Mouse (Mus musculus): Measurements from ENCODE around the gene Rnf227. TPM values are rescaled to one million over a fixed set of nuclear protein-coding genes. Genes with fewer than 3 reads are reported as not detected.
A peak's percentile ranks its signal among the peaks of the same experiment; 100 is the strongest.

Rnf227 gene
- polyA plus RNA-seq, 2 experiments: 0.66 to 0.74 TPM

DNA sequence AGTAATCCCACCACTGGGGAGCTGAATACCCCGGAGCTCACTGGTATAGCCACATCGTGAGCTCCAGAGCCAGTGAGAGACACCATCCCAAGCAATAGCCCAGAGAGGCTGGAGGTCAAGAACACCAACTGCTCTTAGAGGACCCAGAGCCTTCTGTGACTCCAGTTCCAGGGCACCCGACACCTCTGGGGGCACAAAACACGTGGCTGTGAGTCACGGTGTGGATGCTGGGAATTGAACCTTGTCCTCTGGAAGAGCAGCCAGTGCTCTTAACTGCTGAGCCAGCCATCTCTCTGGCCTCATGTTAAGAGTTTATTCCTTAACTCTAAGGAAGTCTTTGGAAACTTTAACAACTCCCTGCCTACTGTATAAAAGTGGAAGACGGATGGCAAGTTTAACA, 44.7 kb downstream of the Rnf227 start:
- Histone ChIP-seq H3K4me3 (ENCODE audit: insufficient read depth in 1 of 2, low read depth in 2 of 2, low read length in 2 of 2) (no peak overlapping the region), H3K36me3 (replicated peaks; ENCODE audit: control insufficient read depth, insufficient read depth, low read depth) (no peaks in the 10 kb centered on the region), H3K4me2 (ENCODE audit: low read depth) (no peak overlapping the region), H3K9ac (replicated peaks) (no peak overlapping the region), H3K4me1 (replicated peaks; ENCODE audit: control insufficient read depth in 2 of 2, insufficient read depth in 2 of 2, low read length in 1 of 2) (peaks cover 0 to 3% of the 10 kb centered on the region in 2 experiments; a peak in 2 of 4 replicates), H3K27ac (no peak overlapping the region), H3K9me3 (ENCODE audit: control insufficient read depth, low read length) (no peaks in the 10 kb centered on the region), H3K27me3 (ENCODE audit: control insufficient read depth, insufficient read depth, low read length) (no peaks in the 10 kb centered on the region)
- ATAC-seq (ENCODE audit: insufficient read depth) (no peak), DNase-seq (ENCODE audit: low read depth in 3 of 3, low spot score in 3 of 3) (no peak)
- TF ChIP-seq CTCF (IDR thresholded peaks at IDR 0.05; ENCODE audit: low read depth) (no peak), EP300 (IDR thresholded peaks at IDR 0.05; ENCODE audit: low read depth) (no peak)
- 64% methylated on average over 6 of the region's 6 CpGs for WGBS (ENCODE audit: insufficient replicate concordance)

DNA sequence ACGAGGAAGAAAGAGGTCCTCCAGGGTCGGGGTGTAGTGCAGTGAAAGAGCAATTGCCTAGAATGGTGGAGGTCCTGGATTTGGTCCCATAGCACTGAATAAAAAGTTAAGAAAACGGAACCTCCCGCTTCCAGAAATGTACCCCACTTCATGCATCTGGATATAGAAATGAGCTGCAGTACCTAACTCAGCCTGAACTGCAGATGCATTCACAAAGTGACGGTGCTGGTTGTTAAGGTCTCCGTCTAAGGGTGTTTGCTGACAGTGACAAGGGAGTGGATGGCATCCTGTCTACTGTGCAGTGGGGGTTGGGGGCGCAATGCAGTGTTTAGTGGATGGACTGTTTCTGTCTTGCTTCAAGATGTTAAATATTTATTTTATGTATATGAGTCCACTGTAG, 46.5 kb downstream of the Rnf227 start:
- Histone ChIP-seq H3K9ac (replicated peaks) (no peak overlapping the region), H3K27ac (no peak overlapping the region), H3K4me3 (ENCODE audit: insufficient read depth in 1 of 2, low read depth in 2 of 2, low read length in 2 of 2) (no peak overlapping the region), H3K4me1 (replicated peaks; ENCODE audit: control insufficient read depth in 2 of 2, insufficient read depth in 2 of 2, low read length in 1 of 2) (no peaks in the 10 kb centered on the region), H3K36me3 (replicated peaks; ENCODE audit: control insufficient read depth, insufficient read depth, low read depth) (no peaks in the 10 kb centered on the region), H3K9me3 (ENCODE audit: control insufficient read depth, low read length) (no peaks in the 10 kb centered on the region), H3K27me3 (ENCODE audit: control insufficient read depth, insufficient read depth, low read length) (no peaks in the 10 kb centered on the region), H3K4me2 (ENCODE audit: low read depth) (no peak overlapping the region)
- DNase-seq (ENCODE audit: low read depth in 3 of 3, low spot score in 3 of 3) (no peak), ATAC-seq (ENCODE audit: insufficient read depth) (no peak)
- 69% methylated on average over 7 of the region's 7 CpGs for WGBS (ENCODE audit: insufficient replicate concordance)
- TF ChIP-seq CTCF (IDR thresholded peaks at IDR 0.05; ENCODE audit: low read depth) (0 out of 2 replicates have a peak, but pooled peaks have one; percentile 17), EP300 (IDR thresholded peaks at IDR 0.05; ENCODE audit: low read depth) (no peak)

DNA sequence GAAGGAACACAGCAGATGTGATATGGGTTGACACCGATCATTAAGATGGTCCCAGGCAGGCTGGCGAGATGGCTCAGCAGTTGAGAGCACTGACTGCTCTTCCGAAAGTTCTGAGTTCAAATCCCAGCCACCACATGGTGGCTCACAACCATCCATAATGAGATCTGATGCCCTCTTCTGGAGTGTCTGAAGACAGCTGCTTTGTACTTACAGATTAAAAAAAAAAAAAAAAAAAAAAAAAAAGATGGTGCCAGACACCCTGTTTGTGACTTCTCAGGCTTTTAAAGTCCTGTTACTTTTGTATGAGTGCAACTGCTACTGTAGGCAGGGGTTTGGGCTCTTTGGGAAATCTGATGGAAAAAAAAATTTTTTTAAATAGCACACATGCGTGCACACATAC, 48.4 kb downstream of the Rnf227 start:
- Histone ChIP-seq H3K4me2 (ENCODE audit: low read depth) (no peak overlapping the region), H3K27ac (no peak overlapping the region), H3K4me1 (replicated peaks; ENCODE audit: control insufficient read depth in 2 of 2, insufficient read depth in 2 of 2, low read length in 1 of 2) (no peaks in the 10 kb centered on the region), H3K27me3 (ENCODE audit: control insufficient read depth, insufficient read depth, low read length) (no peaks in the 10 kb centered on the region), H3K4me3 (ENCODE audit: insufficient read depth in 1 of 2, low read depth in 2 of 2, low read length in 2 of 2) (no peak overlapping the region), H3K9ac (replicated peaks) (no peak overlapping the region), H3K36me3 (replicated peaks; ENCODE audit: control insufficient read depth, insufficient read depth, low read depth) (no peaks in the 10 kb centered on the region), H3K9me3 (ENCODE audit: control insufficient read depth, low read length) (no peaks in the 10 kb centered on the region)
- WGBS (ENCODE audit: insufficient replicate concordance): 88% methylated on average over 4 of the region's 4 CpGs
- TF ChIP-seq CTCF (IDR thresholded peaks at IDR 0.05; ENCODE audit: low read depth) (no peak), EP300 (IDR thresholded peaks at IDR 0.05; ENCODE audit: low read depth) (no peak)
- ATAC-seq (ENCODE audit: insufficient read depth): no peak
- no peak for DNase-seq (ENCODE audit: low read depth in 3 of 3, low spot score in 3 of 3)

DNA sequence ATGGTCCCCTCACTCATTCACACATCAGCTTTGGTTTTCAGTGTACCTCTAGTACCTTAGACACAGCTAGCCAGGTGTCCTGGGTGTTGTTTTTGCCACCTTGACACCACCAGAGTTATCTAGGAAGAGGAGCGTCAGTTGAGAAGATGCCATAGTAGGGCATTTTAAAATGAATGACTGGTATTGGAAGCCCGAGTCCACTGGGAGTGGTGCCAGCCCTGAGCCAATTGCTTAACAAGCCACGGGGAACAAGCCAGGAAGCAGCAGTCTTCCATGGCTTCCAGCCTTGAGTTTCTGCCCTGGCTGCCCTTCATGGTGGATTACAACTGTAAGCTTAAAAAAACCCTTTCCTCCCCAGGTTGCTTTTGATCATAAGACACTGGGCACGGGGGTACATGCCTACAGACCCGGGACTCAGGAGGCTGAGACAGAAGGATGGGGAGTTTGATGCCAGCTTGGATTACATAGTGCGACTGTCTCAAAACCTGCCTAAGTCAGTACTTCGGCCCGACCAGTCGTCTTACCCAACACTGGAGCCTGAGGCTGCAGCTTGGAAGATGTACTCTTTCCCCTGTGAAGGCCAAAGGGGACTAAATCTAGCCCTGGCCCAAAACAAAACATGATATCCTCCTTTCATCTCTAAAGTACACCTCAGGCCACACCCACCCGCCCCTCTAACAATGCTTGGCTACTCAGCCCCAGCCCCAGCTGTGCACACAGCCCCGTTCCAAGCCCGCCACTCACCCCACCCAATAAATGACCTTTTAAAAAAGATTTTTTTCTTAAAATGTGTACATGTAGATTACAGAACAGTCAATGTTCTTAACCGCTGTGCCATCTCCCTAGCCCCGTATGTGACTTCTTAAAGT, 49.5 kb downstream of the Rnf227 start:
- no peak for ATAC-seq (ENCODE audit: insufficient read depth)
- DNase-seq (ENCODE audit: low read depth in 3 of 3, low spot score in 3 of 3): no peak
- Histone ChIP-seq H3K27ac (no peak overlapping the region), H3K27me3 (ENCODE audit: control insufficient read depth, insufficient read depth, low read length) (no peaks in the 10 kb centered on the region), H3K9ac (replicated peaks) (no peak overlapping the region), H3K4me3 (ENCODE audit: insufficient read depth in 1 of 2, low read depth in 2 of 2, low read length in 2 of 2) (no peak overlapping the region), H3K36me3 (replicated peaks; ENCODE audit: control insufficient read depth, insufficient read depth, low read depth) (no peaks in the 10 kb centered on the region), H3K4me1 (replicated peaks; ENCODE audit: control insufficient read depth in 2 of 2, insufficient read depth in 2 of 2, low read length in 1 of 2) (peaks cover 0 to 3% of the 10 kb centered on the region in 2 experiments; a peak in 2 of 4 replicates), H3K4me2 (ENCODE audit: low read depth) (no peak overlapping the region), H3K9me3 (ENCODE audit: control insufficient read depth, low read length) (no peaks in the 10 kb centered on the region)
- TF ChIP-seq EP300 (IDR thresholded peaks at IDR 0.05; ENCODE audit: low read depth) (no peak), CTCF (IDR thresholded peaks at IDR 0.05; ENCODE audit: low read depth) (no peak)
- 64% methylated on average over 14 of the region's 14 CpGs for WGBS (ENCODE audit: insufficient replicate concordance)

DNA sequence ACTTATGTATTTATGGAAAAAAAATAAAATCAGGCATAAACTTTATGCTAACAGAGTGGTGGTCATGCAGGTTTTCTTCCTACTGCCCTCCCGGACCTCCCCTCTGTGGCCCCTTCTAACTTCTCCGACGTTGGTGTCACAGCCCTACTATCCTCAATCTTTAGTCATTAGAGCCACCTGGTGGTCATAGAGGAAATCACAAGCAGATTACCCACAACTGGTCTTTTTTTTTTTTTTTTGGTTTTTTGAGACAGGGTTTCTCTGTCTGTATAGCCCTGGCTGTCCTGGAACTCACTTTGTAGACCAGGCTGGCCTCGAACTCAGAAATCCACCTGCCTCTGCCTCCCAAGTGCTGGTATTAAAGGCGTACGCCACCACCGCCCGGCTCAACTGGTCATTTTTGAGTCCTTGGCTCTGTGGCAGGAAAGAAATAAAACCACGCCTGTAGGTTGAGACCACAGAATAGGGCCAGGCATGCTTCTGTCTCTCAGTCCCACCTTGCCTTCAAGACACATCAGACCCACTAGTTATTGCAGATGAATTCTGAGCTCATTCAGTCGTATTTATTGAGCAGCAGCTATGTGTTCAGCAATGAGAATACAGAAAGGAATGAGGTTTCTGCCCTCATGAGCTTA, 50.3 kb downstream of the Rnf227 start:
- peak in 2 of 3 experiments; percentile 60 to 66 for DNase-seq (ENCODE audit: low read depth in 3 of 3, low spot score in 3 of 3)
- TF ChIP-seq CTCF (IDR thresholded peaks at IDR 0.05; ENCODE audit: low read depth): peak; percentile 78
- no peak for TF ChIP-seq EP300 (IDR thresholded peaks at IDR 0.05; ENCODE audit: low read depth)
- H3K36me3 ChIP-seq (replicated peaks; ENCODE audit: control insufficient read depth, insufficient read depth, low read depth): no peaks in the 10 kb centered on the region
- no peak overlapping the region for H3K27ac ChIP-seq
- H3K4me2 ChIP-seq (ENCODE audit: low read depth): no peak overlapping the region
- 42% methylated on average over 10 of the region's 10 CpGs for WGBS (ENCODE audit: insufficient replicate concordance)
- H3K9ac ChIP-seq (replicated peaks): no peak overlapping the region
- H3K4me1 ChIP-seq (replicated peaks; ENCODE audit: control insufficient read depth in 2 of 2, insufficient read depth in 2 of 2, low read length in 1 of 2): peaks cover 0 to 3% of the 10 kb centered on the region in 2 experiments; a peak in 2 of 4 replicates
- H3K27me3 ChIP-seq (ENCODE audit: control insufficient read depth, insufficient read depth, low read length): no peaks in the 10 kb centered on the region
- H3K4me3 ChIP-seq (ENCODE audit: insufficient read depth in 1 of 2, low read depth in 2 of 2, low read length in 2 of 2): no peak overlapping the region
- H3K9me3 ChIP-seq (ENCODE audit: control insufficient read depth, low read length): no peaks in the 10 kb centered on the region
- ATAC-seq (ENCODE audit: insufficient read depth): no peak

Other genes starting within 250 kb of the Rnf227 start
- 1.8 and 1.9 TPM in 2 replicates for gene Per1, start 245.2 kb upstream of the Rnf227 start, polyA plus RNA-seq (2012; rRNA removed)
- 3.0 and 4.2 TPM in 2 replicates for gene Per1, start 245.2 kb upstream of the Rnf227 start, polyA plus RNA-seq (2014; fragmentation: Nextera tagmentation; extraction: Ambion mirVana)
- 0.08 and 0.12 TPM in 2 replicates for gene Hes7, start 220.1 kb upstream of the Rnf227 start, polyA plus RNA-seq (2012; rRNA removed)
- gene Hes7, start 220.1 kb upstream of the Rnf227 start, polyA plus RNA-seq (2014; fragmentation: Nextera tagmentation; extraction: Ambion mirVana): 0.05 TPM in 1 of 2 replicates, not detected in the other
- 0.05 and 0.08 TPM in 2 replicates for gene 9130213A22Rik, start 217.9 kb upstream of the Rnf227 start, polyA plus RNA-seq (2012; rRNA removed)
- gene 9130213A22Rik, start 217.9 kb upstream of the Rnf227 start, polyA plus RNA-seq (2014; fragmentation: Nextera tagmentation; extraction: Ambion mirVana): not detected in 2 replicates
- gene Aloxe3, start 214.6 kb upstream of the Rnf227 start, polyA plus RNA-seq (2012; rRNA removed): 0.05 and 0.38 TPM in 2 replicates
- gene Aloxe3, start 214.6 kb upstream of the Rnf227 start, polyA plus RNA-seq (2014; fragmentation: Nextera tagmentation; extraction: Ambion mirVana): 0.15 TPM in 1 of 2 replicates, not detected in the other
- gene Alox12b, start 183.5 kb upstream of the Rnf227 start, polyA plus RNA-seq (2012; rRNA removed): not detected in 2 replicates
- gene Alox12b, start 183.5 kb upstream of the Rnf227 start, polyA plus RNA-seq (2014; fragmentation: Nextera tagmentation; extraction: Ambion mirVana): not detected in 2 replicates
- 0.01 and 0.03 TPM in 2 replicates for gene Alox8, start 142.6 kb upstream of the Rnf227 start, polyA plus RNA-seq (2012; rRNA removed)
- gene Alox8, start 142.6 kb upstream of the Rnf227 start, polyA plus RNA-seq (2014; fragmentation: Nextera tagmentation; extraction: Ambion mirVana): not detected in 2 replicates
- not detected in 2 replicates for gene Gucy2e, start 103.4 kb upstream of the Rnf227 start, polyA plus RNA-seq (2012; rRNA removed)
- gene Gucy2e, start 103.4 kb upstream of the Rnf227 start, polyA plus RNA-seq (2014; fragmentation: Nextera tagmentation; extraction: Ambion mirVana): not detected in 2 replicates
- 7.8 and 9.8 TPM in 2 replicates for gene Cntrob, start 16.7 kb upstream of the Rnf227 start, polyA plus RNA-seq (2012; rRNA removed)
- 5.0 and 6.5 TPM in 2 replicates for gene Cntrob, start 16.7 kb upstream of the Rnf227 start, polyA plus RNA-seq (2014; fragmentation: Nextera tagmentation; extraction: Ambion mirVana)
- 49.6 and 62.9 TPM in 2 replicates for gene Trappc1, start 16.5 kb upstream of the Rnf227 start, polyA plus RNA-seq (2012; rRNA removed)
- gene Trappc1, start 16.5 kb upstream of the Rnf227 start, polyA plus RNA-seq (2014; fragmentation: Nextera tagmentation; extraction: Ambion mirVana): 101 and 106 TPM in 2 replicates
- 0.09 and 0.20 TPM in 2 replicates for gene Kcnab3, start 14.2 kb upstream of the Rnf227 start, polyA plus RNA-seq (2012; rRNA removed)
- 0.06 and 0.10 TPM in 2 replicates for gene Kcnab3, start 14.2 kb upstream of the Rnf227 start, polyA plus RNA-seq (2014; fragmentation: Nextera tagmentation; extraction: Ambion mirVana)
- gene Chd3, start 28.9 kb downstream of the Rnf227 start, polyA plus RNA-seq (2012; rRNA removed): 13.7 and 14.3 TPM in 2 replicates
- 1.9 and 2.4 TPM in 2 replicates for gene Chd3, start 28.9 kb downstream of the Rnf227 start, polyA plus RNA-seq (2014; fragmentation: Nextera tagmentation; extraction: Ambion mirVana)
- 70.9 and 76.9 TPM in 2 replicates for gene Naa38, start 55.0 kb downstream of the Rnf227 start, polyA plus RNA-seq (2012; rRNA removed)
- 120 and 127 TPM in 2 replicates for gene Naa38, start 55.0 kb downstream of the Rnf227 start, polyA plus RNA-seq (2014; fragmentation: Nextera tagmentation; extraction: Ambion mirVana)
- 4.8 and 8.3 TPM in 2 replicates for gene Cyb5d1, start 55.2 kb downstream of the Rnf227 start, polyA plus RNA-seq (2012; rRNA removed)
- 6.2 and 7.3 TPM in 2 replicates for gene Cyb5d1, start 55.2 kb downstream of the Rnf227 start, polyA plus RNA-seq (2014; fragmentation: Nextera tagmentation; extraction: Ambion mirVana)
- gene Tmem88, start 57.8 kb downstream of the Rnf227 start, polyA plus RNA-seq (2012; rRNA removed): 3.7 and 5.3 TPM in 2 replicates
- 4.6 TPM in 2 replicates for gene Tmem88, start 57.8 kb downstream of the Rnf227 start, polyA plus RNA-seq (2014; fragmentation: Nextera tagmentation; extraction: Ambion mirVana)
- gene Kdm6b, start 73.2 kb downstream of the Rnf227 start, polyA plus RNA-seq (2012; rRNA removed): 1.1 and 1.4 TPM in 2 replicates
- 2.9 TPM in 2 replicates for gene Kdm6b, start 73.2 kb downstream of the Rnf227 start, polyA plus RNA-seq (2014; fragmentation: Nextera tagmentation; extraction: Ambion mirVana)
- gene Dnah2, start 208.6 kb downstream of the Rnf227 start, polyA plus RNA-seq (2012; rRNA removed): 0.03 TPM in 2 replicates
- gene Dnah2, start 208.6 kb downstream of the Rnf227 start, polyA plus RNA-seq (2014; fragmentation: Nextera tagmentation; extraction: Ambion mirVana): 0.01 TPM in 2 replicates
- gene Efnb3, start 219.7 kb downstream of the Rnf227 start, polyA plus RNA-seq (2012; rRNA removed): 1.0 TPM in 2 replicates
- 0.13 and 0.14 TPM in 2 replicates for gene Efnb3, start 219.7 kb downstream of the Rnf227 start, polyA plus RNA-seq (2014; fragmentation: Nextera tagmentation; extraction: Ambion mirVana)
- 10.8 and 12.7 TPM in 2 replicates for gene Wrap53, start 239.8 kb downstream of the Rnf227 start, polyA plus RNA-seq (2012; rRNA removed)
- gene Wrap53, start 239.8 kb downstream of the Rnf227 start, polyA plus RNA-seq (2014; fragmentation: Nextera tagmentation; extraction: Ambion mirVana): 14.8 and 16.1 TPM in 2 replicates
- 68.7 and 76.7 TPM in 2 replicates for gene Trp53, start 239.9 kb downstream of the Rnf227 start, polyA plus RNA-seq (2012; rRNA removed)
- gene Trp53, start 239.9 kb downstream of the Rnf227 start, polyA plus RNA-seq (2014; fragmentation: Nextera tagmentation; extraction: Ambion mirVana): 61.2 and 66.4 TPM in 2 replicates

All from liver, embryonic 14.5 days (tissue).